Comparison of ENCODE assay signal across 16 mouse cellular contexts in genomic region chr12:64550915-64551570, GRCm38 (mm10).
DNase-seq lines count a peak whose midpoint lies in the region; ATAC-seq and TF ChIP-seq lines count a peak whose summit lies in the region.
"Had no signal": no experiment of that assay in that cellular context is flagged by ENCODE, and none has a peak within 500 bp of the region (broad histone marks: within the 10 kb centered on the region; RNA-seq: fewer than 3 reads in every experiment).

No protein-coding gene starts in this region.

- 4% methylated on average over 2 of the region's 2 CpGs for WGBS in hindbrain, embryonic 11.5 days
- 15% methylated on average over 2 of the region's 2 CpGs for WGBS in midbrain, postnatal 0 days

- H3K4me2 ChIP-seq in hindbrain, embryonic 11.5 days (replicated peaks; ENCODE audit: low read depth, low read length), result no peak overlapping the region
- no peak overlapping the region for H3K4me2 ChIP-seq in midbrain, postnatal 0 days (ENCODE audit: low read depth, low read length, poor library complexity, severe bottlenecking)
- H3K4me2 ChIP-seq: limb, embryonic 15.5 days; stomach, embryonic 15.5 days had no signal

- no peak overlapping the region for H3K27ac ChIP-seq in hindbrain, embryonic 11.5 days (ENCODE audit: low read depth, low read length)
- H3K27ac ChIP-seq in midbrain, postnatal 0 days (ENCODE audit: low read depth, low read length), result no peak overlapping the region
- H3K27ac ChIP-seq: gastrocnemius, adult 2 months; limb, embryonic 15.5 days; stomach, embryonic 15.5 days had no signal

- no peak for TF ChIP-seq CTCF in midbrain, postnatal 0 days (IDR thresholded peaks at IDR 0.05)

- H3K36me3 ChIP-seq in hindbrain, embryonic 11.5 days (ENCODE audit: control insufficient read depth, insufficient read depth, low read length), result no peaks in the 10 kb centered on the region
- H3K36me3 ChIP-seq in midbrain, postnatal 0 days (ENCODE audit: insufficient read depth, low read length), result no peaks in the 10 kb centered on the region
- H3K36me3 ChIP-seq: G1E; limb, embryonic 15.5 days; stomach, embryonic 15.5 days had no signal

- H3K27me3 ChIP-seq in hindbrain, embryonic 11.5 days (ENCODE audit: control insufficient read depth, insufficient read depth, low read length), result no peaks in the 10 kb centered on the region
- H3K27me3 ChIP-seq in midbrain, postnatal 0 days (ENCODE audit: insufficient read depth, low read length), result no peaks in the 10 kb centered on the region
- H3K27me3 ChIP-seq: limb, embryonic 15.5 days; stomach, embryonic 15.5 days had no signal

- H3K4me3 ChIP-seq in hindbrain, embryonic 11.5 days (ENCODE audit: low read depth, low read length), result no peak overlapping the region
- H3K4me3 ChIP-seq in midbrain, postnatal 0 days (ENCODE audit: low read depth, low read length), result no peak overlapping the region
- H3K4me3 ChIP-seq: gastrocnemius, adult 2 months; limb, embryonic 15.5 days; stomach, embryonic 15.5 days had no signal

- no peaks in the 10 kb centered on the region for H3K9me3 ChIP-seq in hindbrain, embryonic 11.5 days (ENCODE audit: control insufficient read depth, low read length)
- H3K9me3 ChIP-seq in midbrain, postnatal 0 days (ENCODE audit: low read length), result no peaks in the 10 kb centered on the region
- H3K9me3 ChIP-seq: G1E; limb, embryonic 15.5 days; stomach, embryonic 15.5 days had no signal

- peak; percentile 7 to 13 for DNase-seq in cerebellum, postnatal 10 days
- DNase-seq in cerebellum, adult 18-20 months, result no peak
- peak; percentile 59 for DNase-seq in embryo, embryonic 10.5 days (ENCODE audit: low spot score)
- DNase-seq in hindbrain, embryonic 11.5 days (ENCODE audit: low spot score), result peak; percentile 54
- DNase-seq in midbrain, postnatal 0 days (ENCODE audit: low spot score), result peak; percentile 4
- DNase-seq in frontal cortex, postnatal 25 days (ENCODE audit: low spot score in 2 of 2), result no peak
- no peak for DNase-seq in spleen, adult 18-20 months
- DNase-seq in layer of hippocampus, postnatal 14 days (ENCODE audit: low spot score in 2 of 2), result no peak
- DNase-seq: adrenal gland, postnatal 10 days; cerebellum, adult 11-12 months; gastrocnemius, adult 2 months; lung, postnatal 14 days had no signal

- ATAC-seq in hindbrain, embryonic 11.5 days (ENCODE audit: low FRiP score), result peak; percentile 94
- peak; percentile 63 for ATAC-seq in midbrain, postnatal 0 days (ENCODE audit: low FRiP score)
- ATAC-seq: intestine, postnatal 0 days had no signal

- H3K9ac ChIP-seq in hindbrain, embryonic 11.5 days (ENCODE audit: low read depth, low read length), result no peak overlapping the region
- no peak overlapping the region for H3K9ac ChIP-seq in midbrain, postnatal 0 days (replicated peaks; ENCODE audit: low read length, poor library complexity, severe bottlenecking)
- H3K9ac ChIP-seq: limb, embryonic 15.5 days; stomach, embryonic 15.5 days had no signal

- no peaks in the 10 kb centered on the region for H3K4me1 ChIP-seq in hindbrain, embryonic 11.5 days (replicated peaks; ENCODE audit: control insufficient read depth, insufficient read depth, low read length)
- H3K4me1 ChIP-seq in midbrain, postnatal 0 days (ENCODE audit: insufficient read depth, low read length), result no peaks in the 10 kb centered on the region
- H3K4me1 ChIP-seq: limb, embryonic 15.5 days; stomach, embryonic 15.5 days had no signal

Comparison
In these comparisons a context has a peak if more than half of its experiments do, and no peak if none do; other contexts are left out.
1. DNase-seq: peak in cerebellum, postnatal 10 days (2 of 2), embryo, embryonic 10.5 days (single experiment), hindbrain, embryonic 11.5 days (single experiment) and midbrain, postnatal 0 days (single experiment); none in cerebellum, adult 18-20 months (0 of 2), frontal cortex, postnatal 25 days (0 of 2), spleen, adult 18-20 months (0 of 2) and layer of hippocampus, postnatal 14 days (0 of 2).